Mouse (Mus musculus) lung, embryonic 14.5 days (tissue): ENCODE measurements around the gene Slc22a17. TPM values are rescaled to one million over a fixed set of nuclear protein-coding genes. Genes with fewer than 3 reads are reported as not detected.

ENCODE experiments used
- ATAC-seq: fragments of 200-750 bp; cut with Nextera tagmentation; 2 replicates; pipeline ENCODE4 v1.8.0; 2017; ENCODE audit warnings: mild to moderate bottlenecking, moderate TSS enrichment, moderate library complexity; ENCODE audit not compliant: insufficient read depth
- DNase-seq: peaks from one replicate; pipeline ENCODE4 v3.0.0-alpha.2; 2015
- H3K27ac ChIP-seq: fragments of 300-500 bp; sonication (generic); 2 replicates; pipeline ENCODE4 v1.5.1; 2014; ENCODE audit warnings: low read depth, mild to moderate bottlenecking, moderate library complexity
- H3K27me3 ChIP-seq: fragments of 300-500 bp; sonication (generic); 2 replicates; pipeline ENCODE4 v1.6.1; 2014; ENCODE audit warnings: low read length, control low read depth; ENCODE audit not compliant: insufficient read depth
- H3K36me3 ChIP-seq: fragments of 300-500 bp; sonication (generic); 2 replicates; pipeline ENCODE4 v1.6.1; 2014; ENCODE audit warnings: control low read depth; ENCODE audit not compliant: insufficient read depth
- H3K4me1 ChIP-seq: fragments of 300-500 bp; sonication (generic); 2 replicates; pipeline ENCODE4 v1.6.1; 2014; ENCODE audit warnings: antibody characterized with exemption, control low read depth; ENCODE audit not compliant: insufficient read depth
- H3K4me2 ChIP-seq: fragments of 300-500 bp; sonication (generic); 2 replicates; pipeline ENCODE4 v1.6.1; 2014; ENCODE audit warnings: mild to moderate bottlenecking
- H3K4me3 ChIP-seq: fragments of 300-500 bp; sonication (generic); 2 replicates; pipeline ENCODE4 v1.5.1; 2014; ENCODE audit warnings: low read depth, low read length
- H3K9ac ChIP-seq: fragments of 300-500 bp; sonication (generic); 2 replicates; pipeline ENCODE4 v1.6.1; 2014
- H3K9me3 ChIP-seq: fragments of 300-500 bp; sonication (generic); 2 replicates; pipeline ENCODE4 v1.6.1; 2016; ENCODE audit warnings: low read depth, low read length, control low read depth
- CTCF ChIP-seq: IDR thresholded peaks from 2 replicates; pipeline ENCODE4 v1.5.1; 2016; ENCODE audit warnings: antibody characterized with exemption, low read depth
- WGBS: fragments of 180-500 bp; shearing (Covaris S2); extraction: QIAGEN DNeasy Blood & Tissue Kit; methylation state at CpG from one replicate; pipeline ENCODE4 v1.1.7; 2014; 5-methylcytosine and 5-hydroxymethylcytosine counted together
- polyA plus RNA-seq: library from polyadenylated mRNA; unstranded; fragments of >200 nt; fragmentation: Nextera tagmentation; extraction: Ambion mirVana; gene quantifications from 2 replicates; pipeline ENCODE4 v1.2.1, GENCODE M21; 2014

Gene Slc22a17
- polyA plus RNA-seq, 1 experiment from 2014 or later: 29.2 TPM

DNA sequence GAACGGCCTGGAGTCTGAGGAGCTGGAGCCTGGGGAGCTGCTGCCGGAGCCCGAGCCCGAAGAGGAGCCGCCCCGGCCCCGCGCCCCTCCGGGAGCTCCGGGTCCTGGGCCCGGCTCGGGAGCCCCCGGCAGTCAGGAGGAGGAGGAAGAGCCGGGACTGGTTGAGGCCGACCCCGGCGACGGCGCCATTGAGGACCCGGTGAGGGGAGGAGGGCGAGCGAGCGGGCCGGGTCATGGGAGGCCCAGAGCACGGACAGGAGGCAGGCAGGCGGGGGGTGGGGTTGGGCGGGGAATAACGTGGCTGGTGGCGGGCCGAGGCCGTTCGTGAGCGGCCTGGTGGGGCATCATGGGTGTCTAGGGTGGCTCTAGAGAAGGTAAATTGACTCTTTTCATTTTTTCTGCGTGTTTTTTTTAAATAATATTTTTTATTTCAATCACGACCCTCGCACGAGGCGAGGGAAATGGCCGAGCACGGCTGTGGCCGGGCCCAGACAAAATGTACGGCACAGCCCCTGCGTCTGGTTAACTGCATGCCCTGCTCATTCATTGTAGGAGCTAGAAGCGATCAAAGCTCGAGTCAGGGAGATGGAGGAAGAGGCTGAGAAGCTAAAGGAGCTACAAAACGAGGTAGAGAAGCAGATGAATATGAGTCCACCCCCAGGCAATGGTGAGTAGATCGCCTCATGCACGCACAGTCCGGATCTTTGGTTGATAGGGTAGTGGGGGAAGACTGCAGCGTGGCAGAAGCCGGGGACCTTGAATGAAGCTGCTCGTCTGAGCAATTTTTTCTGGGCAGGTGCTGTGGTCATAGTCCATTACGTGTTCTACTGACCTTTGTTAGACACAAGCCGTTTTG is 18.4 kb downstream of the Slc22a17 start:
- no peak for TF ChIP-seq CTCF
- no peaks in the 10 kb centered on the region for H3K27me3 ChIP-seq
- peak overlapping the region; percentile 84 for H3K4me2 ChIP-seq
- H3K9ac ChIP-seq: peak overlapping the region; percentile 99
- ATAC-seq: peak; percentile 64
- peak overlapping the region; percentile 95 for H3K4me3 ChIP-seq
- under 1% methylated on average over 52 of the region's 54 CpGs for WGBS
- DNase-seq: peak; percentile 60
- H3K36me3 ChIP-seq: peaks cover 40% of the 10 kb centered on the region
- no peaks in the 10 kb centered on the region for H3K9me3 ChIP-seq
- H3K4me1 ChIP-seq: no peaks in the 10 kb centered on the region; the same call in 1 of the 2 replicates
- peak overlapping the region; percentile 94 for H3K27ac ChIP-seq

GRCm38 (mm10) chr14:54893651-54894181 is 19.2 kb downstream of the Slc22a17 start:
- peak overlapping the region; percentile 94 for H3K27ac ChIP-seq
- peak overlapping the region; percentile 99 for H3K9ac ChIP-seq
- peak overlapping the region; percentile 95 for H3K4me3 ChIP-seq
- no peaks in the 10 kb centered on the region; the same call in 1 of the 2 replicates for H3K4me1 ChIP-seq
- H3K4me2 ChIP-seq: peak overlapping the region; percentile 84
- peak; percentile 99 for ATAC-seq
- peaks cover 34% of the 10 kb centered on the region for H3K36me3 ChIP-seq
- TF ChIP-seq CTCF: no peak
- under 1% methylated on average over 38 of the region's 38 CpGs for WGBS
- DNase-seq: peak; percentile 99
- H3K9me3 ChIP-seq: no peaks in the 10 kb centered on the region
- H3K27me3 ChIP-seq: no peaks in the 10 kb centered on the region

GRCm38 (mm10) chr14:54892200-54892599 is 20.7 kb downstream of the Slc22a17 start, which contains the start of gene Pabpn1:
TSS of gene Pabpn1 (plus strand) at chr14:54892500.
- Histone ChIP-seq H3K4me1 (no peaks in the 10 kb centered on the region; the same call in 1 of the 2 replicates), H3K9me3 (no peaks in the 10 kb centered on the region), H3K4me3 (peak within 1 kb of the TSS; percentile 95), H3K36me3 (peaks cover 19% of the 10 kb centered on the region), H3K9ac (peak within 1 kb of the TSS; percentile 43), H3K4me2 (peak within 1 kb of the TSS; percentile 57), H3K27ac (peak within 1 kb of the TSS; percentile 84), H3K27me3 (no peaks in the 10 kb centered on the region)
- ATAC-seq: no peak
- WGBS: 94% methylated on average over 3 of the region's 3 CpGs
- DNase-seq: no peak
- no peak for TF ChIP-seq CTCF

GRCm38 (mm10) chr14:54885309-54885708 is 27.6 kb downstream of the Slc22a17 start:
- peaks cover 13% of the 10 kb centered on the region; the same call in 1 of the 2 replicates for H3K4me1 ChIP-seq
- ATAC-seq (no peak), DNase-seq (no peak)
- no peaks in the 10 kb centered on the region for H3K9me3 ChIP-seq
- peaks cover 9% of the 10 kb centered on the region; the same call in 1 of the 2 replicates for H3K36me3 ChIP-seq
- no peak for TF ChIP-seq CTCF
- H3K4me3 ChIP-seq: no peak overlapping the region
- no peak overlapping the region for H3K27ac ChIP-seq
- H3K27me3 ChIP-seq: no peaks in the 10 kb centered on the region
- H3K4me2 ChIP-seq: peak overlapping the region; percentile 82; the same call in 1 of the 2 replicates
- 85% methylated on average over 11 of the region's 11 CpGs for WGBS
- no peak overlapping the region for H3K9ac ChIP-seq

DNA sequence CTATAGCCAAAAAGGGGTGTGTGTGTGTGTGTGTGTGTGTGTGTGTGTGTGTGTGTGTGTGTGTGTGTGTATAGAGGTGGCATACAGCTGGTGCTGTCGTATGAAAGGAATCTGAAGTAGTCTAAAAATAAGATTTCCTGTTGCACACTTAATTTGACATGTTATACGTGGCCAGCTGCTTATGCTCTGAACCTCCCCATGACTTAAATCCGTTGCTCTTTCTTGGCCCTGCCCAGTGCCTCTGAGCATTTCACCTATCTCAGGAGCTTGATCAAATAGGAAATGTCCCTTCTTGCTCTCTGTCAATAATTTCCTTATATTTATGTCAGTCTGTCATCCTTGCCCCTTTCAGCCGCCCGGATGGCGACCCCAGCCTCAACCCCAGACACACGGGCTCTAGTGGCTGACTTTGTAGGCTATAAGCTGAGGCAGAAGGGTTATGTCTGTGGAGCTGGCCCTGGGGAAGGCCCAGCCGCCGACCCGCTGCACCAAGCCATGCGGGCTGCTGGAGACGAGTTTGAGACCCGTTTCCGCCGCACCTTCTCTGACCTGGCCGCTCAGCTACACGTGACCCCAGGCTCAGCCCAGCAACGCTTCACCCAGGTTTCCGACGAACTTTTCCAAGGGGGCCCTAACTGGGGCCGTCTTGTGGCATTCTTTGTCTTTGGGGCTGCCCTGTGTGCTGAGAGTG is 28.8 kb downstream of the Slc22a17 start:
- ATAC-seq: peak; percentile 28
- H3K4me3 ChIP-seq: peak overlapping the region; percentile 67
- peak overlapping the region; percentile 97 for H3K27ac ChIP-seq
- no peaks in the 10 kb centered on the region for H3K9me3 ChIP-seq
- peaks cover 13% of the 10 kb centered on the region; the same call in 1 of the 2 replicates for H3K4me1 ChIP-seq
- WGBS: 12% methylated on average over 21 of the region's 21 CpGs
- peaks cover 9% of the 10 kb centered on the region; the same call in 1 of the 2 replicates for H3K36me3 ChIP-seq
- no peaks in the 10 kb centered on the region for H3K27me3 ChIP-seq
- peak overlapping the region; percentile 82 for H3K4me2 ChIP-seq
- peak; percentile 64 for DNase-seq
- peak overlapping the region; percentile 81 for H3K9ac ChIP-seq
- TF ChIP-seq CTCF: no peak

DNA sequence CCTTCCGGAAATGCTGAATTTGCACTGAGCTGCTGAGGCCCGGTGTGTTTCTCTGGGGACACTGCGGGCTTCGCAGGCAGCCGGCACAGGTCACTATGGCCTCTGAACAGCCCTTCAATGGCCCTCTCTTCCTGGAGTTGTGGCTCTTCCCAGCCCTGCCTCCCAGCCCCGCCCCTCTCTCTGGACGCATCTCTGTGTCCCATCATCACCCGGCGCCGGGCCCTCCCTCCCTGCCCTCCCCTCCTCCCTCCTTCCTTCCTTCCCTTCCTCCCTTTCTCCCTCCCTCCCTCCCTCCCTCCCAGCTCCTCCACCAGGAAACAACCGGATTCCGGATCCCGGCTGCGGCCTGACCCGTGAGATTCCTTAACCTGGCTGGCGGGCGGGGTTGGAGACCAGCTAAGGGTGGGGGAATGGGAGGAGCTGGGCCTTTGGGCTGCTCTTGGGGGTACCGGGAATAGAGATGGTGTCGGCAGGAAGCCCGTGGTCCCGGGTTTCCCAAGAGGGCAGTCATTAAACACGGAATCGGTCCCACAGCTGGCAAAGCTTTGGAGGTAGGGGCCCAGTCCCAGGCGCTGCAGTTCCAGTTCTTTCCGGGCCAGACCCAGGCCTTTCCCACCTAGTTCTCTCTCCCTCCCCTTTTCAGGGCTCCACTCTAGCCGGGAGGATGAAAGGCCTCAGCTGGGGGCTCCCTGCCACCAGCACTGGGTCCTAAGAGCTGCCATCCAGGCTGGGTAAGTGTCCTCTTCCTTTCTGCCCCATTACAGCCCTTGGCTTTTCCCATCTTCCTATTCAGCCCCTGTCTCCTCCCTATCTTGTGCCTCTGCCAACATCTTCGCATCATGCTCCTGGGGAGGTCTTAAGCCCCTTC is 29.5 kb downstream of the Slc22a17 start, which contains the start of the genes Bcl2l2 and Gm20521:
Bcl2l2 (plus strand) TSS at position 224 of the 868 bp plus-strand sequence.
Gm20521 (plus strand) TSS at position 288 of the 868 bp plus-strand sequence.
- Histone ChIP-seq H3K4me1 (peaks cover 13% of the 10 kb centered on the region; the same call in 1 of the 2 replicates), H3K27me3 (peaks cover 3% of the 10 kb centered on the region; the same call in 1 of the 2 replicates), H3K27ac (peak within 1 kb of the TSS; percentile 97), H3K9ac (peak within 1 kb of the TSS; percentile 81), H3K4me2 (peak within 1 kb of the TSS; percentile 82), H3K36me3 (peaks cover 9% of the 10 kb centered on the region; the same call in 1 of the 2 replicates), H3K4me3 (peak within 1 kb of the TSS; percentile 67), H3K9me3 (no peaks in the 10 kb centered on the region)
- ATAC-seq (peak; percentile 92), DNase-seq (peak; percentile 82)
- no peak for TF ChIP-seq CTCF
- 1% methylated on average over 25 of the region's 27 CpGs for WGBS
